Mouse (Mus musculus): ENCODE measurements around the gene Nt5dc2.

DNA sequence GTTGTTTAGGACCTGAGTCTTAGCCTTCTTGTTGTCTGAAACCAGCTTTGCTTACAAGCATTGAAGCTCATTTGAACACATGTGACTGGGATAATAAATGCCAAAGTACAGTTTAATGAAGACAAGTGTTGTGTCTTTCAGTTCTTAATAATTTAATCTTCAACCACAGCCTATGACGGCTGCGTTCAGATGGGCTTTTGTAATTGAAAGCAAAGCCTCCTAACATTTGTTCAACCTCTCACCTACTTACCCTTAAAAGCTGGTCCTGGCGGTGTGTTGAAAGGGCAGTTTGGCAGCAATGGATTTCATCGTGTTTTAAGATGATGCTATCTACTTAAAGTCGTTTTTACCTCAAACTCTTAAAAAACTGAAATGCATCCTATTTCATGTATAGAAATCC is 18.7 kb upstream of the Nt5dc2 start:
- TF ChIP-seq CTCF (IDR thresholded peaks at IDR 0.05) (no peak), EP300 (IDR thresholded peaks at IDR 0.05) (no peak)

All from lung, postnatal 0 days (tissue).